Mouse (Mus musculus) cerebellum, adult 2 months (tissue): ENCODE results near the gene Gm28305. TPM values are rescaled to one million over a fixed set of nuclear protein-coding genes. Genes with fewer than 3 reads are reported as not detected.

Experiments used
- DNase-seq, 2 experiments: peaks; one replicate each; pipeline ENCODE4 v3.0.0; 2021
- H3K27ac ChIP-seq: fragments of 200-500 bp; 2 replicates; pipeline ENCODE4 v1.5.1; 2012; ENCODE audit warnings: low read length, control low read depth, inconsistent platforms; ENCODE audit not compliant: insufficient read depth
- H3K27me3 ChIP-seq: fragments of 200-500 bp; 2 replicates; pipeline ENCODE4 v1.6.1; 2012; ENCODE audit warnings: inconsistent platforms, mild to moderate bottlenecking, low read length, moderate library complexity; ENCODE audit not compliant: control insufficient read depth, insufficient read depth
- H3K4me1 ChIP-seq: fragments of 200-500 bp; 2 replicates; pipeline ENCODE4 v1.6.1; 2011; ENCODE audit warnings: low read length; ENCODE audit not compliant: control insufficient read depth, insufficient read depth
- H3K4me3 ChIP-seq: fragments of 200-500 bp; replicated peaks from 2 replicates; pipeline ENCODE3; 2011; ENCODE audit warnings: mild to moderate bottlenecking, low read depth, low read length, control low read depth; ENCODE audit not compliant: insufficient read depth
- CTCF ChIP-seq: fragments of 200-500 bp; IDR thresholded peaks from 2 replicates; pipeline ENCODE4 v1.5.1; 2011; ENCODE audit warnings: low read depth, mild to moderate bottlenecking, control low read depth, low read length, moderate library complexity, borderline replicate concordance; ENCODE audit not compliant: insufficient read depth
- POLR2A ChIP-seq: fragments of 200-500 bp; IDR thresholded peaks from 2 replicates; pipeline ENCODE4 v1.6.1; 2011; ENCODE audit warnings: low read length, control low read depth, borderline replicate concordance; ENCODE audit not compliant: insufficient read depth
- WGBS: fragments of 180-500 bp; shearing (Covaris S2); methylation state at CpG from one replicate; pipeline ENCODE4 v1.1.7; 2018; 5-methylcytosine and 5-hydroxymethylcytosine counted together
- polyA plus RNA-seq: library from polyadenylated mRNA; depleted of rRNA; stranded (reverse); fragments of >200 nt; gene quantifications from 2 replicates; pipeline ENCODE4 v1.2.3, GENCODE M21; 2012

Gm28305 gene
- polyA plus RNA-seq, 1 experiment, result not detected

DNA sequence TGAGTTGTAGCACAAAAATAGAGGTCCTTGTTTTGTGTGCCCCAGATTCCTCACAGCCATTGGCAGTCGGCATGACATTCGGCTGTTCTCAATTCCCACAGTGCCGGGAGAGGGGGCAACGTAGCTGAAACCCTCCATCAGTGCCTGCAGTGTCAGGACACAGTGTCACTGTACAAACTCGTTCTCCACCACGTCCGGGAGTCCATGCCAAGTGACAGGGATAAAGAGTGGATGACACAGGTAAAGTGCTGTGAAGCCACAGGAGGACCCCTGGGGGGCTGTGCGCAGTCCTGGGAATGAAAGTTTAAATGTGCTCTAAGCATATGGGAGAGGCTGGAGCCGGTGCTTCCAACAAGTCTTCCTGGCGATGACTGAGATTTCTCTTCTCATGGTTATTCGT is 10.6 kb upstream of the Gm28305 start:
- Histone ChIP-seq H3K4me3 (no peak overlapping the region), H3K4me1 (no peaks in the 10 kb centered on the region; the same call in 1 of the 2 replicates), H3K27me3 (no peaks in the 10 kb centered on the region; the same call in 1 of the 2 replicates), H3K27ac (no peak overlapping the region)
- TF ChIP-seq CTCF, result no peak
- TF ChIP-seq POLR2A, result no peak
- peak in 1 of 2 experiments; percentile 12 for DNase-seq
- WGBS, result 87% methylated on average over 11 of the region's 11 CpGs

DNA sequence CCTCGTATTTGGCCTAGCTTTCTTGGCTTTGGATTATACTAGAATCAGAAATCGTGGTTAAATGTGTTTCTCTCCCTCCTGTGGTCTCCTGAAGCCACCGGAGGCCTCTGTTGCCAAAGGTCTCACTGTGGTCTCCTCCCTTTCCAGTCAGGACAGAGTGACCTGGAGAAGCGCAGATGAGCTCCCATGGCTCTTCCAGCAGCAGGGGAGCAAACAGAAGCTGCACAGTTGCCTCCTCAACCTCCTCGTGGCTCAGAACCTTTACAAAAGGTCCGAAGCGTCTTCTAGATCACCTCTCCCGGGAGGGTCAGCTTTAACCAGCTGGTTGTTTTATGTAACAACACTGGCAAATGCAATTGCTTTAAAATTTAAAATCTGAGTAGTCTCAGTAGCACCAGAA is 6.2 kb upstream of the Gm28305 start:
- DNase-seq, result no peak
- H3K4me3 ChIP-seq, result no peak overlapping the region
- TF ChIP-seq POLR2A (no peak), CTCF (no peak)
- no peak overlapping the region for H3K27ac ChIP-seq
- 80% methylated on average over 8 of the region's 8 CpGs for WGBS
- no peaks in the 10 kb centered on the region; the same call in 1 of the 2 replicates for H3K4me1 ChIP-seq
- H3K27me3 ChIP-seq, result no peaks in the 10 kb centered on the region

DNA sequence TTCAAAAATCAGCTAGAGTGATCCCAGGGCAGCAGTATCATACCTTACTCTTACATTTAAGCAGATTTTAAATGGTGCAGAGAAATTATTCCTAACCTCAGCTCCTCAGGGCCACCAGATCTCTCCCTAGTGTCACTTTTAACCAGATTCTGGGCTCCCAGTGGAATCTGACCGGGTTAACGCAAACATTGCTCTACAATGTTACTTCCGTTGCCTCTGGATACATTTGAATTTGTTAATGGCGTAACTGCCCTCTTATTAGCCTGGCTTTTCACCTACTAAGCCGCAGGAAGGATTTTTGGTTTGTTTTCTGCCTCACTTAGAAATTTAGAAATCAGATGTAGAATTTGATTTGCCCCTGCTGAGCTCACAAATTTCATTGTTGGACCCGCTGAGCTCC is 5.7 kb upstream of the Gm28305 start:
- Histone ChIP-seq H3K27me3 (no peaks in the 10 kb centered on the region), H3K4me3 (no peak overlapping the region), H3K27ac (no peak overlapping the region), H3K4me1 (no peaks in the 10 kb centered on the region; the same call in 1 of the 2 replicates)
- TF ChIP-seq CTCF (no peak), POLR2A (no peak)
- WGBS, result 73% methylated on average over 6 of the region's 6 CpGs
- DNase-seq, result no peak

- peak; percentile 48 to 63 for DNase-seq
- no peak overlapping the region for H3K27ac ChIP-seq
- H3K27me3 ChIP-seq, result no peaks in the 10 kb centered on the region
- H3K4me1 ChIP-seq, result no peaks in the 10 kb centered on the region
- H3K4me3 ChIP-seq, result no peak overlapping the region
- 42% methylated on average over 24 of the region's 24 CpGs for WGBS
- TF ChIP-seq POLR2A (no peak), CTCF (peak; percentile 63)
Observed at GRCm38 (mm10) chr9:104035261-104036015, 5.0 kb upstream of the Gm28305 start.

GRCm38 (mm10) chr9:104038266-104038665 is 2.2 kb upstream of the Gm28305 start:
- WGBS, result 94% methylated on average over 13 of the region's 13 CpGs
- H3K4me3 ChIP-seq, result no peak overlapping the region
- no peaks in the 10 kb centered on the region for H3K27me3 ChIP-seq
- no peak overlapping the region for H3K27ac ChIP-seq
- TF ChIP-seq POLR2A (no peak), CTCF (no peak)
- no peak for DNase-seq
- H3K4me1 ChIP-seq, result no peaks in the 10 kb centered on the region

- no peak overlapping the region for H3K4me3 ChIP-seq
- TF ChIP-seq CTCF, result no peak
- no peak for TF ChIP-seq POLR2A
- H3K4me1 ChIP-seq, result no peaks in the 10 kb centered on the region
- WGBS, result 94% methylated on average over 21 of the region's 21 CpGs
- H3K27me3 ChIP-seq, result no peaks in the 10 kb centered on the region
- DNase-seq, result no peak
- no peak overlapping the region for H3K27ac ChIP-seq
Observed at GRCm38 (mm10) chr9:104039031-104039695, 1.3 kb upstream of the Gm28305 start.

DNA sequence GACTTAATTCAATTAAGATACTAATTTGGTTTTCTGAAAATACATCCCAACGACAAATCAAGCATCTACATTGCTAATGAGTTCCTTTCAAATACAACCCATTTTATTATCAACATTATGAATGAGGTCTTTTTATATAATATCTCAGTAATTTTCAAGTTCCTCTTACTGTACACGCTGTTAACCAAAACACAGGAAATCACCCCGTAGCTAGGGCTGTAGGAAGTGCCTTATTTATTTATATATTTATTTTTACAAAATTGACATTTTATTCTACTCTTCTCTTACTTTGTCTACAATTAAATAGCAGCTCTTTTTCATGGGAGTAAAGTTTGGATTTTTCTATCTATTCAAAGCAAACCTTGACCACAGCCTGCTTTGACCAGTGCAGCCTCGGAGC is 720 bp upstream of the Gm28305 start:
- H3K27ac ChIP-seq, result no peak overlapping the region
- whole genome bisulfite sequencing, result 93% methylated on average over 4 of the region's 4 CpGs
- no peak for DNase-seq
- TF ChIP-seq CTCF, result no peak
- no peak for TF ChIP-seq POLR2A
- no peaks in the 10 kb centered on the region for H3K27me3 ChIP-seq
- H3K4me3 ChIP-seq, result no peak overlapping the region
- H3K4me1 ChIP-seq, result no peaks in the 10 kb centered on the region

DNA sequence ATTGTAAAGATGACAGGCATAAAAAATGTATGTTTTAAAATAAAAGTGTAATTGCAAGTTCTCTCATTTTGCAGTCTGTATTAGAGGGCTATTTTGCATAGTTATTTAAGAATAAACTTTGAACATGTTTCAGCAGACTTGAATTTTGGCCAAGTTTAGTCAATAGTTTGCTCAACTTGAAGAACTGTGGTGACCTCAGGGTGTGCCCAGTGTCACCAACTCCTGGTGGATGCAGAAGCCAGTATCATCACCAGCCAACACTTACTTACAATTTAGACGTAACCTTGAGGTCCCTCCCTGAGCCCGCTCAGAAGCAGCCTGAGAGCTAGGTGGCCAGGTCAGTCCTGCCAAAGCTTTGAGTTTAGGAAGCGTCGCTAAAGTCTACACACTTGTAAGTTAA is 3.2 kb downstream of the Gm28305 start:
- WGBS, result 87% methylated on average over 4 of the region's 4 CpGs
- Histone ChIP-seq H3K4me1 (no peaks in the 10 kb centered on the region), H3K4me3 (no peak overlapping the region), H3K27ac (no peak overlapping the region), H3K27me3 (no peaks in the 10 kb centered on the region)
- DNase-seq, result no peak
- TF ChIP-seq POLR2A (no peak), CTCF (no peak)
